Mouse (Mus musculus) inflammation-experienced regulatory T-cells, adult 6 months (primary cell): ENCODE data around the gene Dhx34. TPM values are rescaled to one million over a fixed set of nuclear protein-coding genes. Genes with fewer than 3 reads are reported as not detected.

Source experiments
- ATAC-seq: one replicate; pipeline ENCODE4 v1.8.0; 2017
- polyA plus RNA-seq, 3 experiments: library from polyadenylated mRNA; unstranded; fragments of 100-300 nt; shearing (Covaris generic); gene quantifications; one replicate each; pipeline ENCODE4 v1.2.1; 2017

The Dhx34 gene
- polyA plus RNA-seq, 3 experiments from 2014 or later = 8.3 to 12.4 (median 11.4) TPM

- ATAC-seq = no peak
Observed at GRCm38 (mm10) chr7:16208781-16209665, 12.8 kb downstream of the Dhx34 start.

GRCm38 (mm10) chr7:16207496-16207895, 14.3 kb downstream of the Dhx34 start:
- ATAC-seq = peak; percentile 76

- peak; percentile 62 for ATAC-seq
Observed at GRCm38 (mm10) chr7:16207076-16207475, 14.8 kb downstream of the Dhx34 start.

GRCm38 (mm10) chr7:16204791-16205190, 17.0 kb downstream of the Dhx34 start:
- ATAC-seq = no peak

- ATAC-seq = no peak
Observed at GRCm38 (mm10) chr7:16203505-16203903, 18.3 kb downstream of the Dhx34 start.

- ATAC-seq = no peak
Observed at GRCm38 (mm10) chr7:16202756-16203504, 18.9 kb downstream of the Dhx34 start.

- ATAC-seq = peak; percentile 73
Observed at GRCm38 (mm10) chr7:16201136-16201535, 20.7 kb downstream of the Dhx34 start.

GRCm38 (mm10) chr7:16198540-16198939, 23.3 kb downstream of the Dhx34 start:
- no peak for ATAC-seq

GRCm38 (mm10) chr7:16197166-16197565, 24.7 kb downstream of the Dhx34 start:
- no peak for ATAC-seq

- no peak for ATAC-seq
Observed at GRCm38 (mm10) chr7:16196616-16197015, 25.2 kb downstream of the Dhx34 start.

GRCm38 (mm10) chr7:16193702-16194101, 28.1 kb downstream of the Dhx34 start:
- ATAC-seq = peak; percentile 88

GRCm38 (mm10) chr7:16192315-16192714, 29.5 kb downstream of the Dhx34 start:
- peak; percentile 61 for ATAC-seq

GRCm38 (mm10) chr7:16187494-16187893, 34.3 kb downstream of the Dhx34 start:
- ATAC-seq = no peak

GRCm38 (mm10) chr7:16183663-16184062, 38.2 kb downstream of the Dhx34 start:
- peak; percentile 46 for ATAC-seq

- ATAC-seq = no peak
Observed at GRCm38 (mm10) chr7:16178114-16178513, 43.7 kb downstream of the Dhx34 start.

- ATAC-seq = peak; percentile 44
Observed at GRCm38 (mm10) chr7:16175542-16175931, 46.3 kb downstream of the Dhx34 start.

- ATAC-seq = peak; percentile 83
Observed at GRCm38 (mm10) chr7:16174597-16175541, 47.0 kb downstream of the Dhx34 start, which contains the start of gene Meis3. Gene Meis3 (plus strand): TSS chr7:16175090.

GRCm38 (mm10) chr7:16173146-16173545, 48.7 kb downstream of the Dhx34 start:
- ATAC-seq = no peak

GRCm38 (mm10) chr7:16172586-16173140, 49.2 kb downstream of the Dhx34 start:
- no peak for ATAC-seq

- no peak for ATAC-seq
Observed at GRCm38 (mm10) chr7:16172141-16172581, 49.7 kb downstream of the Dhx34 start.

- ATAC-seq = no peak
Observed at GRCm38 (mm10) chr7:16162036-16162435, 59.8 kb downstream of the Dhx34 start.

- no peak for ATAC-seq
Observed at GRCm38 (mm10) chr7:16161302-16161701, 60.5 kb downstream of the Dhx34 start.
